Mouse (Mus musculus): ENCODE measurements around the gene Havcr1. TPM values are rescaled to one million over a fixed set of nuclear protein-coding genes. Genes with fewer than 3 reads are reported as not detected.
"Not testable (repeated sequence)": the region's sequence is repeated elsewhere in the genome, so short reads cannot be mapped to it uniquely, and the experiment has no call there.

Gene Havcr1
- not detected in 2 replicates for polyA plus RNA-seq (2015; fragmentation: Nextera tagmentation; extraction: Ambion mirVana)

DNA sequence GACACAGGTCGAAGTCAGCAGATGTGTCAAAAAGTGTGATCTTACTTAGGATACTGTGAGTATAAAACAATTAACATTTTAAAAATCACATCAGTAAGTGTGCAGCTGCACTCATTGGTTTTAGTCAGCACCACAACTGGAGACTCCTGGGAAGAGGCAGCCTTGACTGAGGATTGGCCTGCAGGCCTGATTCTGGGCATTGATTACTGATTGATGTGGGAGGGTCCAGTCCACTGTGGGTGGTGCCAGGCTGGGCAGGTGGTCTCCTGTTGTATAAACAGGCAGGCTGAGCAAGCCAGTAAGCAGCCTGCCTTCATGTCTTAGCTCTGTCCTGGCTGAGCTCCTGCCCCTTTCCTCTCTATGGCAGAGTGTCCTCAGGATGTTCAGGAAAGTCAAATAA is at the start of gene Havcr1:
Gene Havcr1 (plus strand): TSS at position 5 of the 400 bp plus-strand sequence.
- WGBS, result 97% methylated on average over 1 of the region's 1 CpGs
- not testable (repeated sequence) for H3K4me1 ChIP-seq (replicated peaks); H3K9me3 ChIP-seq; H3K27ac ChIP-seq; H3K36me3 ChIP-seq; H3K9ac ChIP-seq; H3K4me3 ChIP-seq; H3K4me2 ChIP-seq; H3K27me3 ChIP-seq; ATAC-seq (ENCODE audit: low FRiP score)

DNA sequence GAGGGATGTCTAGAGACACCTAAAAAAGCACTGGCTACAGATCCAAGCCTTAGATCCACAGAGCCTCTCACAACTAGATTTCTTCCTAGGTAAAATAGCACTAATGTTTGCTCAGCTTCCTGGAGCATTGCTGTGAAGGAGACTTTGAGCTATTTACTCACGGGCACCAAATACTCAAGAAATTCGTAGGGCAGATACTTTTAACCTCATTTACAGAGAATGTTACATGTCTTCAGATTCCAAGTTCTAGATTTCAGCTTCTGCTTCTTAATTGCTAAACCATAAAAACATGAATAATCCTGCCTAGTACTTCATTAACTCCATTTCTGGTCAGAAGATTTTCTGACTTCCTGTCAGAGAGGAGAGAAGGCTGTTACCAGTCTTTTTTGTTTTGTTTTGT is 44.7 kb upstream of the Havcr1 start:
- Histone ChIP-seq H3K4me2 (no peak overlapping the region), H3K4me3 (no peak overlapping the region), H3K4me1 (replicated peaks) (no peaks in the 10 kb centered on the region), H3K27me3 (no peaks in the 10 kb centered on the region), H3K9me3 (no peaks in the 10 kb centered on the region), H3K27ac (no peak overlapping the region), H3K9ac (no peak overlapping the region), H3K36me3 (no peaks in the 10 kb centered on the region)
- WGBS, result 93% methylated on average over 2 of the region's 2 CpGs
- no peak for ATAC-seq (ENCODE audit: low FRiP score)

DNA sequence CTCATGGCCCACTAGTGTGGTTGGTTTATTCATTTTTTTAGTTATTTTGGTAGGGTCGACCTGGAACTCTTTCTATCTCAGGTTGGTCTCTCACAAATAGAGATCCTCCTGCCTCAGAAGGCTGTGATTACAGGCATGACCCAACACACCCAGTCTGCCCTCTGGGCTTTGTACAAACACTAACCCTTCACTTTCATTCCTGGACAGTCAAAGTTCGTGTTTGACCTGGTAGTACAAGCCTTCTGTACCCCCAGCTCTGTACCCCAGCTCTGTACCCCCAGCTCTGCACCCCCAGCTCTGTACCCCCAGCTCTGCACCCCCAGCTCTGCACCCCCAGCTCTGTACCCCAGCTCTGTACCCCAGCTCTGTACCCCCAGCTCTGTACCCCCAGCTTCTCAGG is 39.0 kb upstream of the Havcr1 start:
- not testable (repeated sequence) for H3K36me3 ChIP-seq; H3K4me3 ChIP-seq; ATAC-seq (ENCODE audit: low FRiP score); H3K4me2 ChIP-seq; H3K27me3 ChIP-seq; H3K4me1 ChIP-seq (replicated peaks); H3K9ac ChIP-seq; H3K9me3 ChIP-seq; H3K27ac ChIP-seq
- 75% methylated on average over 2 of the region's 2 CpGs for WGBS

DNA sequence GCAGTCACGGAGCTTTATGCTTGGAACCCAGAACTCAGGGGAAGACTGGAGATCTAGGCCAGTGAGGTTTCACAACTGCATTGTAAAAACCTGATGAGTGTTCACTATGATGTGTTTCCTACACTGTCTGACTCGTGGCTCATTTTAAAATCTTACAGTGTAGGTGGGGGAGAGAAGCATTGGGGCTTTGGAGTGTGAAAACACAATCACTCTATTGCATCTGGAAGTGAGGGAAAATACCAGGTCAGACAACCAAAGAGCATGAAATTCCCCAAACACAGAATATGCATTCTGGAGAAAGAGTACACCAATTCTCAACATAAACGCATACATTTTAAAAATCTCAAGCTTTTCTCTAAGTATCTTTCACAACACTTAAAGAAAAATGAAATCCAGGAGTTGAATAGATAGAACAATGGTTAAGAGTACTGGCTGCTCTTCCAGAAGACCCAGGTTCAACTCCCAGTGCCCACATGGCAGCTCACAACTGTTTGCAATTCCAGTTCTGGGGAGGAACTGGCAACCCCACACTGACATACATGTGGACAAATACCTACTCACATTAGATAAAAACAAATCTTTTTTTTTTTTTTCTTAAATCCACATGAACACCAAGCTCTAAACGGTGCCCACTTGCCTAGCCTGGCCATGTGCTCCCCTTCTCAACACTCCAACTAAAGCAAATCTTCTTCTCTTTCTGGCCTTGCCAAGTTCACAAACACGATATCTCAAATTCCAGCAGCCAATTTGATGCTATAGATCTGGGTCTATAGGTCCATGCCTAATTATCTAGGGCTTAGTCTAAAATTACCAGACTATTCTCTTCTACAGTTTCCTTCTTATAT is 37.2 kb upstream of the Havcr1 start:
- H3K4me1 ChIP-seq (replicated peaks), result no peaks in the 10 kb centered on the region
- no peak overlapping the region for H3K27ac ChIP-seq
- no peak overlapping the region for H3K4me2 ChIP-seq
- ATAC-seq (ENCODE audit: low FRiP score), result no peak
- H3K9me3 ChIP-seq, result no peaks in the 10 kb centered on the region
- no peaks in the 10 kb centered on the region for H3K36me3 ChIP-seq
- H3K27me3 ChIP-seq, result no peaks in the 10 kb centered on the region
- no peak overlapping the region for H3K9ac ChIP-seq
- 86% methylated on average over 5 of the region's 5 CpGs for WGBS
- H3K4me3 ChIP-seq, result no peak overlapping the region

DNA sequence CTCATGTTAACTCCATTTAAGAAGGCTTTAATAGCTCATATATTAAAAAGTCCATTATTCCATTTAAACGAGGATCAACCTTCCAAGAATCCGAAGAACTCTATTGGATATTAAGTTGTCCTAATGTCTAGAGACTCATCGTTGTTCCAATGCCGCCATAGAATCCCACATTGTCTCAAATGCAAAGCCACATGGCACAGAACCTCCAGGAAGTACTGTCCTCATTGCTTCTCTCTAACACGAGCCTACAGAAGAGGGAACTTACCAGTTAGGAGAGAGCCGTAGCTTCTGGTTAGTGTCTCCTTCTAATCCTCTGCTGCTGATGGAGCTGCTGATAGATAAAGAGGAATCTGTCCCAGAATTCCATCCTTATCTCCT is 36.6 kb upstream of the Havcr1 start:
- H3K4me2 ChIP-seq, result no peak overlapping the region
- H3K9ac ChIP-seq, result no peak overlapping the region
- WGBS, result 91% methylated on average over 6 of the region's 6 CpGs
- H3K4me1 ChIP-seq (replicated peaks), result no peaks in the 10 kb centered on the region
- no peak for ATAC-seq (ENCODE audit: low FRiP score)
- H3K27me3 ChIP-seq, result no peaks in the 10 kb centered on the region
- no peak overlapping the region for H3K27ac ChIP-seq
- H3K9me3 ChIP-seq, result 0 out of 2 replicates have a peak, but pooled peaks cover 2% of the 10 kb centered on the region
- no peaks in the 10 kb centered on the region for H3K36me3 ChIP-seq
- H3K4me3 ChIP-seq, result no peak overlapping the region

DNA sequence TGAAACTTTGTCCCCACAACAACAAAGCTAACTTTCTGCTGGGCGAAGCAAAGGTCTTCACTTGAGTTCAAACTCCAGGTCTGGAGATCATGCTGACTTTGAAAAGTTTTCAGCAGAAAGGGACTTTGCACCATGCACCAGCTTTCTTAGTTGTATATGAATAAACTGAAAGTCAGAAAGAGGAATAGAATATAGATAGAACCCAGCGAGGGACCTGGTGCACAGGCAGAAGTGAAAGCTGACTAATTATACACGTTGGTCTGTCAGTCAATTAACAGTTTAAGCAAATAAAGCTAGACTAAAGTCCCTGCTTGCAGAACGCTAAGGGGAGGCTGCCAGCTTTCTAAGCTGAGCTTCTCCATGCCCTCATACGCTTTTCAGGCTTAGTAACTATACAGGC is 36.0 kb upstream of the Havcr1 start:
- Histone ChIP-seq H3K27ac (no peak overlapping the region), H3K36me3 (no peaks in the 10 kb centered on the region), H3K9me3 (0 out of 2 replicates have a peak, but pooled peaks cover 2% of the 10 kb centered on the region), H3K27me3 (no peaks in the 10 kb centered on the region), H3K9ac (no peak overlapping the region), H3K4me1 (replicated peaks) (no peaks in the 10 kb centered on the region), H3K4me2 (no peak overlapping the region), H3K4me3 (no peak overlapping the region)
- WGBS, result 85% methylated on average over 5 of the region's 5 CpGs
- ATAC-seq (ENCODE audit: low FRiP score), result no peak

DNA sequence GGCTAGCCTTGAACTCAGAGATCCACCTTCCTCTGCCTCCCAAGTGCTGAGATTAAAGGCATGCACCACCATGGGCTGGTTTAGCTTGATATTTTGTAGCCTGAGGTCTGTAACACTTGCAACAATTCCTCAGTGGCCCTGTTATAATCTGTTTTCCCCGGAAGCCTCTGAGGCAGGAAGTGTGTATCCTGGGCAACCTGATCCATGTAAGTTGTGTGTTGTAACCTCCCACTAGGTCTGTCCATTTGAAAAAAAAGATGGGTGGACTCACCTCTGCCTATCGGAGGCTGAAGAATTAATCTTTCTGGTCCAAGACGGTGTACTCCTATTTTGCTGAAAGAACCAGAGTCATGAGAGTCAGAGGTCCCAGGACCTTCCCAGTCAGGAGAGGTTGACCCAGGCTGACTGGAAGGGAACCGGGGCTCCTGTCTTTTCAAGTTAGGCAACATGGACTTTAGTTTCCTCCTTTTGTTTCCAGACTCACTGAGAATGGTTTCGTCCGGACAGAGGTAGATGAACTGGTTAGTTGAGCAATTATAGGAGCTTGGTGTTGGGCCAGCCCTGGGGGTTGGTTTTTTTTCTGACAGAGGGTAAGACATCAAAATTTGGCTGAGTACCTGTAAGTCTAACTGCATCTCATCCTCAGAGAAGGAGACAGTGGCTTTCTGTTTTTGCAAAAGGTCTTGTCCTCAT is 28.1 kb upstream of the Havcr1 start, which contains the start of gene Timd2:
Gene Timd2 (minus strand): TSS at position 398 of the 693 bp plus-strand sequence.
- Histone ChIP-seq H3K36me3 (no peaks in the 10 kb centered on the region), H3K4me3 (no peak within 1 kb of the TSS), H3K4me1 (replicated peaks) (no peaks in the 10 kb centered on the region), H3K4me2 (no peak within 1 kb of the TSS), H3K9me3 (0 out of 2 replicates have a peak, but pooled peaks cover 2% of the 10 kb centered on the region), H3K9ac (no peak within 1 kb of the TSS), H3K27ac (no peak within 1 kb of the TSS), H3K27me3 (no peaks in the 10 kb centered on the region)
- 85% methylated on average over 6 of the region's 6 CpGs for WGBS
- ATAC-seq (ENCODE audit: low FRiP score), result no peak

DNA sequence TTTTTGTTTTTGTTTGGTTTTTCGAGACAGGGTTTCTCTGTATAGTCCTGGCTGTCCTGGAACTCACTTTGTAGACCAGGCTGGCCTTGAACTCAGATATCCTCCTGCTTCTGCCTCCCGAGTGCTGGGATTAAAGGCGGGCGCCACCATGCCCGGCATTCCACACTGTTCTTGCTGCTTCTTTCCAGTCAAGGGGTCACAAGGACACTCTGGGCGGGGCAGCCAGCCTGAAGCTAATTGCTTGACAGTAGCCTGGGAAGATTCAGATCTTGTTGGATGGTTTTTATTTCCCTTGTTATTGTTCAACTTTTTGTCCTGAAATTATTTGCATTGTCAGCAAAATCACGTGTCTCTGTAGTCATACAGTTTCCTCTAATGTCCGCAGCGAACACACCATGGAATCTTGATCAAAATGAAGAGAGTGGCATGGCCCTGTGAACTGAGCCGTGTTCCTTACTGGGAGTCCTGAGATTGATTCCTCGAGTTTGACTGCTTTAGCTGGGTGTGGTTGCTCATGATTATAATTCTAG is 3.3 kb upstream of the Havcr1 start:
- Histone ChIP-seq H3K4me1 (replicated peaks) (no peaks in the 10 kb centered on the region), H3K4me3 (no peak overlapping the region), H3K4me2 (no peak overlapping the region), H3K36me3 (no peaks in the 10 kb centered on the region), H3K27me3 (no peaks in the 10 kb centered on the region), H3K9ac (no peak overlapping the region), H3K9me3 (no peaks in the 10 kb centered on the region), H3K27ac (no peak overlapping the region)
- no peak for ATAC-seq (ENCODE audit: low FRiP score)
- 89% methylated on average over 11 of the region's 11 CpGs for WGBS

DNA sequence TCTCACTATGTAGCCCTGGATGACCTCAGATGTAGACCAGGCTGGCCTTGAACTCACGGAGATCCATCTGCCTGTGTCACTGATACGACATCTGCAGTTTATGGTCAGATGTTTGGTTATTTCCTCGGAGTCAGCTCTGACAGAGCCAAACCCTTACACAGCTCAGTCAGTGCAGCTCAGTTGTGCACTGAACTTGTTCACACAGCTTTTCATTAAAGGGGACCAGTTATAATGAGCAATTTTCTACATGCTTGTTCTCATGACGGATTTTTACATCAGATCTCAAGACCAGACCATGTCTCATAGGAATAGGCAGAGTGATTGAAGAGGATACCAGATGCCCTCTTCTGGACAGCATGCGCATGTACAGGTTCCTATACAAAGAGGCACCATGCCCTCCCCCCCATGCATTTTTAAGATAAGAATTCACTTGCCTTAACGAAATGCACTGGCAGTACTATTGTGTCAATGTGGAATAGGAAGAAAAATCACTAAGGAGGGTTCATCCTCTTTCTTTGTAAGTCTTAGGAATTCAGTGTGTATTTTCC is 1.6 kb upstream of the Havcr1 start:
- H3K4me3 ChIP-seq, result no peak overlapping the region
- H3K4me2 ChIP-seq, result no peak overlapping the region
- H3K9me3 ChIP-seq, result no peaks in the 10 kb centered on the region
- no peak overlapping the region for H3K27ac ChIP-seq
- H3K4me1 ChIP-seq (replicated peaks), result no peaks in the 10 kb centered on the region
- WGBS, result 61% methylated on average over 6 of the region's 6 CpGs
- H3K27me3 ChIP-seq, result no peaks in the 10 kb centered on the region
- ATAC-seq (ENCODE audit: low FRiP score), result 0 out of 2 replicates have a peak, but pooled peaks have one; percentile 36
- no peaks in the 10 kb centered on the region for H3K36me3 ChIP-seq
- no peak overlapping the region for H3K9ac ChIP-seq

DNA sequence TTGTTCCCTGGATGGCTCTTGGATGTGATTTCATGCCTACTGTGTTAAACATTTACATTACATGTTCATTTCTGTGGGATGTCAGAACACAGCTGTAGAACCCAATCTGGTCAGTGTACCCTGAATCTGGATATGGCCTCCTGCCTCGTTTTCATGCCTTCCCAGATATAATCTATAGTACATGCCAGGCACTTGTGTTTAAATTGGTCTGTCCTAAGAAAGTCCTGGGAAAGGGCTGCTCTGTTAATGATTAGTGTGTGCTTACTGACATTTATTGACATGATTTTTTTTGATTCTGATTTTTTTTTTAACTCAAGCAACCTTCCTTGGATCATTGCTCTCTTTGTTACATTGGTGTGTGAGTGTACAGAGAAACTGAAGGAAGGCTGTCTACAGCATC is 263 bp upstream of the Havcr1 start:
- no peaks in the 10 kb centered on the region for H3K4me1 ChIP-seq (replicated peaks)
- H3K36me3 ChIP-seq, result no peaks in the 10 kb centered on the region
- no peaks in the 10 kb centered on the region for H3K27me3 ChIP-seq
- H3K9ac ChIP-seq, result no peak overlapping the region
- no peak overlapping the region for H3K27ac ChIP-seq
- no peak for ATAC-seq (ENCODE audit: low FRiP score)
- H3K4me3 ChIP-seq, result no peak overlapping the region
- H3K4me2 ChIP-seq, result no peak overlapping the region
- H3K9me3 ChIP-seq, result no peaks in the 10 kb centered on the region
- 78% methylated on average over 1 of the region's 1 CpGs for WGBS

DNA sequence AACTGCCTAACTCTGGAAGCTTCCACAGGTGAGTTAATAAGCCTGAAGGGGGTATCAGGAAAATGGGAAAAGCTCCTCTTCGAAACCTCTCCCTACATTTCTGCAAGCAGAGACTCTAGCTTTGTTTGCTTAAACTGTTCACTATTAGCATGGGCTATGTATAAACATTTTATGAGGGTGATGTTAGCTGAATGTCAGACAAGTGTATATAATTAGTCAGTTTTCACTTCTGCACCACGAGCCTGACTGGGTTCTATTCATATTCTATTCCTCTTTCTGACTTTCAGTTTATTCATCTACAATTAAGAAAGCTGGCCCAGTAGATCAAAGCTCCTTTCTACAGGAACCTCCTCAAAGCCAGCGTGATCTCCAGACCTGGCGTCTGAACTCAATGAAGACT is 4.6 kb downstream of the Havcr1 start:
- WGBS, result 90% methylated on average over 4 of the region's 4 CpGs
- H3K9ac ChIP-seq, result no peak overlapping the region

DNA sequence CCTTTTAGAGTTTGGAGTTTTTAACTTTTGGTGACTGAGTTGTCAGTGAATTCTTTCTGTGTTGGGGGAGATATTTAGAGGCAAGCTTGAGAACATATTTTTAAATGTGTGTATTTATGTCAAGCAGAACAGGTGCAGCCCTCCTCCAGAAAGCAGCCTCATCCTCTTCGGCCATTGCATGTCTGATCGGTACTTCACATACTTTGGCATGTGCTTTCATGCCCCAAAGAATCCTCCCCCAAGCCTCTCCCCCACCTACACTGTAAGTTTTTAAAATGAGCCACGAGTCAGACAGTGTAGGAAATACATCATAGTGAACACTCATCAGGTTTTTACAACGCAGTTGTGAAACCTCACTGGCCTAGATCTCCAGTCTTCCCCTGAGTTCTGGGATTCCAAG is 6.0 kb downstream of the Havcr1 start:
- no peak for ATAC-seq (ENCODE audit: low FRiP score)
- Histone ChIP-seq H3K4me2 (no peak overlapping the region), H3K36me3 (no peaks in the 10 kb centered on the region), H3K27me3 (no peaks in the 10 kb centered on the region), H3K9ac (no peak overlapping the region), H3K27ac (no peak overlapping the region), H3K9me3 (no peaks in the 10 kb centered on the region), H3K4me3 (no peak overlapping the region), H3K4me1 (replicated peaks) (no peaks in the 10 kb centered on the region)
- WGBS, result 83% methylated on average over 4 of the region's 4 CpGs

More for the DNA sequence above, 4.6 kb downstream of the Havcr1 start:
- Histone ChIP-seq H3K4me3 (no peak overlapping the region), H3K36me3 (no peaks in the 10 kb centered on the region), H3K27ac (no peak overlapping the region), H3K9me3 (no peaks in the 10 kb centered on the region), H3K4me2 (no peak overlapping the region), H3K4me1 (replicated peaks) (no peaks in the 10 kb centered on the region), H3K27me3 (no peaks in the 10 kb centered on the region)
- ATAC-seq (ENCODE audit: low FRiP score), result no peak

Data from hindbrain, embryonic 13.5 days (tissue).